Mouse (Mus musculus) MEL (cell line): ENCODE data around the gene Foxl2. TPM values are rescaled to one million over a fixed set of nuclear protein-coding genes. Genes with fewer than 3 reads are reported as not detected.

Source experiments
- DNase-seq: peaks from one replicate; pipeline ENCODE4 v3.0.0; 2011; ENCODE audit warnings: low read depth, low spot score
- H3K27ac ChIP-seq: 2 replicates; pipeline ENCODE4 v1.5.1; 2012; ENCODE audit warnings: low read depth, mild to moderate bottlenecking, control low read depth, low read length, moderate library complexity; ENCODE audit not compliant: control insufficient read depth
- H3K27me3 ChIP-seq, 2 experiments: fragments of 150-350 bp in 1 of 2; sonication (generic) in 1 of 2; 2 replicates each; pipeline ENCODE4 v1.6.1; 2012; ENCODE audit warnings: low read length in 2 of 2, mild to moderate bottlenecking in 2 of 2, improper control_type of control experiment in 1 of 2, moderate library complexity in 1 of 2; ENCODE audit not compliant: insufficient read depth in 2 of 2, control insufficient read depth in 1 of 2
- H3K36me3 ChIP-seq, 2 experiments: 2 replicates each; pipeline ENCODE4 v1.6.1; 2012 to 2014; ENCODE audit warnings: low read length in 2 of 2, improper control_type of control experiment in 1 of 2, inconsistent platforms in 1 of 2, mild to moderate bottlenecking in 1 of 2; ENCODE audit not compliant: insufficient read depth in 2 of 2, control insufficient read depth in 1 of 2
- H3K4me1 ChIP-seq, 2 experiments: fragments of 150-350 bp in 1 of 2; sonication (generic) in 1 of 2; 2 replicates each; pipeline ENCODE4 v1.6.1; 2012; ENCODE audit warnings: low read length in 2 of 2, improper control_type of control experiment in 1 of 2, mild to moderate bottlenecking in 1 of 2; ENCODE audit not compliant: insufficient read depth in 2 of 2, control insufficient read depth in 1 of 2
- H3K4me3 ChIP-seq, 2 experiments: fragments of 150-350 bp in 1 of 2; sonication (generic) in 1 of 2; 2 replicates each; pipeline ENCODE4 v1.5.1; 2012; ENCODE audit warnings: low read depth in 2 of 2, low read length in 2 of 2, mild to moderate bottlenecking in 2 of 2, moderate library complexity in 2 of 2, control low read depth in 1 of 2, improper control_type of control experiment in 1 of 2; ENCODE audit not compliant: control insufficient read depth in 1 of 2, insufficient read depth in 1 of 2
- H3K79me2 ChIP-seq: 2 replicates; pipeline ENCODE4 v1.6.1; 2012; ENCODE audit warnings: mild to moderate bottlenecking, low read length, moderate library complexity; ENCODE audit not compliant: control insufficient read depth, poor library complexity, insufficient read depth
- H3K9ac ChIP-seq: 2 replicates; pipeline ENCODE4 v1.6.1; 2012; ENCODE audit warnings: low read depth, mild to moderate bottlenecking, control low read depth, low read length, moderate library complexity; ENCODE audit not compliant: control insufficient read depth, poor library complexity, severe bottlenecking
- H3K9me3 ChIP-seq: fragments of 150-350 bp; sonication (generic); replicated peaks from 2 replicates; pipeline ENCODE4 v1.6.1; 2012; ENCODE audit warnings: mild to moderate bottlenecking, low read length, improper control_type of control experiment, moderate library complexity; ENCODE audit not compliant: insufficient read depth
- BHLHE40 ChIP-seq: IDR thresholded peaks from 2 replicates; pipeline ENCODE4 v1.6.1; 2012; ENCODE audit warnings: low read depth, mild to moderate bottlenecking, inconsistent platforms, low read length, improper control_type of control experiment, borderline replicate concordance
- CHD1 ChIP-seq: IDR thresholded peaks from 2 replicates; pipeline ENCODE4 v1.6.1; 2012; ENCODE audit warnings: low read depth, mild to moderate bottlenecking, inconsistent platforms, low read length, improper control_type of control experiment
- CHD2 ChIP-seq: IDR thresholded peaks from 2 replicates; pipeline ENCODE4 v1.6.1; 2011; ENCODE audit warnings: low read length, improper control_type of control experiment
- E2F4 ChIP-seq: IDR thresholded peaks from 2 replicates; pipeline ENCODE4 v1.6.1; 2011; ENCODE audit warnings: low read depth, low read length, improper control_type of control experiment, borderline replicate concordance
- ELF1 ChIP-seq: IDR thresholded peaks from 2 replicates; pipeline ENCODE4 v1.6.1; 2014; ENCODE audit warnings: low read depth, mild to moderate bottlenecking, inconsistent platforms, low read length, improper control_type of control experiment, moderate library complexity
- EP300 ChIP-seq, 2 experiments: IDR thresholded peaks; 2 replicates each; pipeline ENCODE4 v1.6.1; 2011; ENCODE audit warnings: improper control_type of control experiment in 2 of 2, low read length in 2 of 2, low read depth in 1 of 2, mild to moderate bottlenecking in 1 of 2
- ETS1 ChIP-seq: IDR thresholded peaks from 2 replicates; pipeline ENCODE4 v1.6.1; 2012; ENCODE audit warnings: low read depth, mild to moderate bottlenecking, inconsistent platforms, low read length, improper control_type of control experiment, moderate library complexity
- GABPA ChIP-seq: IDR thresholded peaks from 2 replicates; pipeline ENCODE4 v1.6.1; 2012; ENCODE audit warnings: low read depth, mild to moderate bottlenecking, inconsistent platforms, low read length, improper control_type of control experiment, moderate library complexity
- JUND ChIP-seq: IDR thresholded peaks from 2 replicates; pipeline ENCODE4 v1.6.1; 2011; ENCODE audit warnings: low read depth, mild to moderate bottlenecking, improper control_type of control experiment, low read length
- KAT2A ChIP-seq: conservative IDR thresholded peaks from 2 replicates; pipeline ENCODE4 v1.6.1; 2012; ENCODE audit warnings: low read depth, low read length, improper control_type of control experiment, inconsistent platforms
- MYC ChIP-seq: IDR thresholded peaks from 2 replicates; pipeline ENCODE4 v1.6.1; 2011; ENCODE audit warnings: low read depth, mild to moderate bottlenecking, low read length, improper control_type of control experiment, moderate library complexity
- NELFE ChIP-seq: IDR thresholded peaks from 2 replicates; pipeline ENCODE4 v1.6.1; 2011; ENCODE audit warnings: low read depth, low read length, improper control_type of control experiment
- POLR2A ChIP-seq, 2 experiments: IDR thresholded peaks; 2 replicates each; pipeline ENCODE4 v1.6.1; 2011 to 2012; ENCODE audit warnings: low read length in 2 of 2, mild to moderate bottlenecking in 2 of 2, control low read depth in 1 of 2, improper control_type of control experiment in 1 of 2, low read depth in 1 of 2, moderate library complexity in 1 of 2; ENCODE audit not compliant: control insufficient read depth in 1 of 2, insufficient read depth in 1 of 2, poor library complexity in 1 of 2
- POLR2AphosphoS2 ChIP-seq: IDR thresholded peaks from 2 replicates; pipeline ENCODE4 v1.6.1; 2011; ENCODE audit warnings: low read length, improper control_type of control experiment
- POLR2AphosphoS5 ChIP-seq: IDR thresholded peaks from 2 replicates; pipeline ENCODE4 v1.6.1; 2012; ENCODE audit warnings: low read depth, borderline replicate concordance, mild to moderate bottlenecking, inconsistent platforms, low read length, moderate library complexity, mixed read lengths
- RCOR1 ChIP-seq: IDR thresholded peaks from 2 replicates; pipeline ENCODE4 v1.6.1; 2012; ENCODE audit warnings: low read depth, mild to moderate bottlenecking, inconsistent platforms, low read length, improper control_type of control experiment
- SIN3A ChIP-seq: IDR thresholded peaks from 2 replicates; pipeline ENCODE4 v1.6.1; 2012; ENCODE audit warnings: low read length, improper control_type of control experiment, inconsistent platforms
- TAL1 ChIP-seq: IDR thresholded peaks from 2 replicates; pipeline ENCODE4 v1.6.1; 2012; ENCODE audit warnings: mild to moderate bottlenecking, inconsistent platforms, low read length, moderate library complexity, mixed read lengths
- TBP ChIP-seq: IDR thresholded peaks from 2 replicates; pipeline ENCODE4 v1.8.0; 2011; ENCODE audit warnings: low read depth, low read length, improper control_type of control experiment
- TCF12 ChIP-seq: IDR thresholded peaks from 2 replicates; pipeline ENCODE4 v1.6.1; 2014; ENCODE audit warnings: low read depth, mild to moderate bottlenecking, inconsistent platforms, low read length, improper control_type of control experiment, moderate library complexity
- UBTF ChIP-seq: IDR thresholded peaks from 2 replicates; pipeline ENCODE4 v1.6.1; 2012; ENCODE audit warnings: low read depth, mild to moderate bottlenecking, inconsistent platforms, low read length, improper control_type of control experiment, moderate library complexity, borderline replicate concordance; ENCODE audit not compliant: insufficient read depth
- USF1 ChIP-seq: IDR thresholded peaks from 2 replicates; pipeline ENCODE4 v1.6.1; 2014; ENCODE audit warnings: low read depth, mild to moderate bottlenecking, inconsistent platforms, low read length, improper control_type of control experiment, moderate library complexity
- ZC3H11A ChIP-seq: IDR thresholded peaks from 2 replicates; pipeline ENCODE4 v1.6.1; 2012; ENCODE audit warnings: low read depth, mild to moderate bottlenecking, inconsistent platforms, low read length, improper control_type of control experiment
- ZKSCAN1 ChIP-seq: IDR thresholded peaks from 2 replicates; pipeline ENCODE4 v1.6.1; 2012; ENCODE audit warnings: low read depth, mild to moderate bottlenecking, inconsistent platforms, low read length, improper control_type of control experiment, moderate library complexity
- polyA plus RNA-seq, 2 experiments: library from polyadenylated mRNA; stranded (reverse) in 1 of 2; unstranded in 1 of 2; fragments of >175 nt in 1 of 2; fragments of >200 nt in 1 of 2; gene quantifications; 2 replicates each; pipeline versions ENCODE4 v1.2.1 to v1.2.4; 2012; ENCODE audit warnings: low replicate concordance in 2 of 2, low read depth in 1 of 2; ENCODE audit not compliant: insufficient read length in 2 of 2, insufficient read depth in 1 of 2, missing spikeins in 1 of 2
- total RNA-seq: library from RNA; depleted of rRNA; stranded (reverse); fragments of 300-350 nt; gene quantifications from 2 replicates; pipeline ENCODE4 v1.2.3, GENCODE M21; 2012

Foxl2 gene
- total and polyA plus RNA-seq, 3 experiments = not detected

- no peaks in the 10 kb centered on the region for H3K79me2 ChIP-seq
- TF ChIP-seq ELF1 (no peak), USF1 (no peak), SIN3A (no peak), JUND (no peak), ZKSCAN1 (no peak), KAT2A (no peak), MYC (no peak), TCF12 (no peak), TBP (no peak), NELFE (no peak), TAL1 (no peak), ZC3H11A (no peak), UBTF (no peak), POLR2AphosphoS5 (no peak), ETS1 (no peak), POLR2A (IDR thresholded peaks at IDR 0.05; ENCODE audit: control insufficient read depth in 1 of 2, insufficient read depth in 1 of 2, low read depth in 1 of 2, low read length in 2 of 2, poor library complexity in 1 of 2) (no peak)
- TF ChIP-seq, all 39 proteins: peak for 0
- no peak overlapping the region for H3K27ac ChIP-seq
- no peaks in the 10 kb centered on the region for H3K27me3 ChIP-seq
- no peaks in the 10 kb centered on the region for H3K36me3 ChIP-seq
- no peak overlapping the region for H3K4me3 ChIP-seq
- no peak overlapping the region for H3K9ac ChIP-seq
- no peak for DNase-seq
- no peaks in the 10 kb centered on the region for H3K9me3 ChIP-seq
- H3K4me1 ChIP-seq = no peaks in the 10 kb centered on the region
Observed at GRCm38 (mm10) chr9:98923119-98923518, 32.0 kb upstream of the Foxl2 start.

- no peak overlapping the region for H3K9ac ChIP-seq
- no peaks in the 10 kb centered on the region for H3K27me3 ChIP-seq
- no peaks in the 10 kb centered on the region for H3K4me1 ChIP-seq
- no peaks in the 10 kb centered on the region for H3K36me3 ChIP-seq
- H3K27ac ChIP-seq = no peak overlapping the region
- no peak for DNase-seq
- no peaks in the 10 kb centered on the region for H3K79me2 ChIP-seq
- no peaks in the 10 kb centered on the region for H3K9me3 ChIP-seq
- H3K4me3 ChIP-seq = no peak overlapping the region
- no peak for TF ChIP-seq POLR2A (IDR thresholded peaks at IDR 0.05; ENCODE audit: control insufficient read depth in 1 of 2, insufficient read depth in 1 of 2, low read depth in 1 of 2, low read length in 2 of 2, poor library complexity in 1 of 2)
- no peak for TF ChIP-seq GABPA
- no peak for TF ChIP-seq POLR2AphosphoS2
- no peak for TF ChIP-seq BHLHE40
- no peak for TF ChIP-seq RCOR1
- no peak for TF ChIP-seq TCF12
- TF ChIP-seq CHD2 = no peak
- no peak for TF ChIP-seq CHD1
- no peak for TF ChIP-seq USF1
- no peak for TF ChIP-seq EP300 (IDR thresholded peaks at IDR 0.05; ENCODE audit: low read depth in 1 of 2, low read length in 2 of 2)
- no peak for TF ChIP-seq E2F4
- no peak for TF ChIP-seq SIN3A
Observed at GRCm38 (mm10) chr9:98924183-98924582, 30.9 kb upstream of the Foxl2 start.
